Mouse (Mus musculus): ENCODE data around the gene Cul9.
"Not testable (repeated sequence)": the region's sequence is repeated elsewhere in the genome, so short reads cannot be mapped to it uniquely, and the experiment has no call there.

Cul9 gene

GRCm38 (mm10) chr17:46545813-46546564 is at the start of gene Cul9:
Gene Cul9 (minus strand): TSS chr17:46546388.
- peak; percentile 71 to 91 for DNase-seq (ENCODE audit: low spot score in 2 of 2)

GRCm38 (mm10) chr17:46595336-46595735 is 49.1 kb upstream of the Cul9 start:
- DNase-seq (ENCODE audit: low spot score in 2 of 2) = peak in 1 of 2 experiments; percentile 16

- DNase-seq (ENCODE audit: low spot score in 2 of 2) = no peak
These were observed 48.4 kb upstream of the Cul9 start for GRCm38 (mm10) chr17:46594606-46595005.

GRCm38 (mm10) chr17:46593124-46593523 is 46.9 kb upstream of the Cul9 start:
- DNase-seq (ENCODE audit: low spot score in 2 of 2) = no peak

- no peak for DNase-seq (ENCODE audit: low spot score in 2 of 2)
These were observed 45.2 kb upstream of the Cul9 start for GRCm38 (mm10) chr17:46591406-46591805.

- no peak for DNase-seq (ENCODE audit: low spot score in 2 of 2)
These were observed 44.3 kb upstream of the Cul9 start for GRCm38 (mm10) chr17:46590439-46590838.

- DNase-seq (ENCODE audit: low spot score in 2 of 2) = no peak
These were observed 43.6 kb upstream of the Cul9 start for GRCm38 (mm10) chr17:46589635-46590314.

GRCm38 (mm10) chr17:46588913-46589312 is 42.7 kb upstream of the Cul9 start:
- no peak for DNase-seq (ENCODE audit: low spot score in 2 of 2)

- DNase-seq (ENCODE audit: low spot score in 2 of 2) = no peak
These were observed 42.0 kb upstream of the Cul9 start for GRCm38 (mm10) chr17:46588173-46588572.

- DNase-seq (ENCODE audit: low spot score in 2 of 2) = no peak
These were observed 40.1 kb upstream of the Cul9 start for GRCm38 (mm10) chr17:46586327-46586726.

GRCm38 (mm10) chr17:46578650-46579049 is 32.5 kb upstream of the Cul9 start:
- no peak for DNase-seq (ENCODE audit: low spot score in 2 of 2)

- DNase-seq (ENCODE audit: low spot score in 2 of 2) = no peak
These were observed 29.9 kb upstream of the Cul9 start for GRCm38 (mm10) chr17:46576070-46576469.

- DNase-seq (ENCODE audit: low spot score in 2 of 2) = no peak
These were observed 28.3 kb upstream of the Cul9 start for GRCm38 (mm10) chr17:46574535-46574934.

- no peak for DNase-seq (ENCODE audit: low spot score in 2 of 2)
These were observed 24.8 kb upstream of the Cul9 start for GRCm38 (mm10) chr17:46571005-46571404.

GRCm38 (mm10) chr17:46559146-46559545 is 13.0 kb upstream of the Cul9 start:
- DNase-seq (ENCODE audit: low spot score in 2 of 2) = no peak

GRCm38 (mm10) chr17:46558151-46558550 is 12.0 kb upstream of the Cul9 start:
- no peak for DNase-seq (ENCODE audit: low spot score in 2 of 2)

GRCm38 (mm10) chr17:46557321-46557720 is 11.1 kb upstream of the Cul9 start:
- not testable (repeated sequence) for DNase-seq (ENCODE audit: low spot score in 2 of 2)

- no peak for DNase-seq (ENCODE audit: low spot score in 2 of 2)
These were observed 10.4 kb upstream of the Cul9 start for GRCm38 (mm10) chr17:46556584-46556945.

- peak; percentile 96 to 99 for DNase-seq (ENCODE audit: low spot score in 2 of 2)
These were observed 9.7 kb upstream of the Cul9 start, which contains the start of gene Srf for GRCm38 (mm10) chr17:46555673-46556583. Gene Srf (minus strand): TSS chr17:46556175.

GRCm38 (mm10) chr17:46554977-46555672 is 8.9 kb upstream of the Cul9 start:
- DNase-seq (ENCODE audit: low spot score in 2 of 2) = no peak

- DNase-seq (ENCODE audit: low spot score in 2 of 2) = peak; percentile 26 to 59
These were observed 8.4 kb upstream of the Cul9 start for GRCm38 (mm10) chr17:46554646-46554976.

- DNase-seq (ENCODE audit: low spot score in 2 of 2) = no peak
These were observed 7.7 kb upstream of the Cul9 start for GRCm38 (mm10) chr17:46553926-46554325.
